In genomic region chr5:50189394-50189793, GRCm38 (mm10) we compare ENCODE assay signal across 27 mouse cellular contexts.
DNase-seq lines count a peak whose midpoint lies in the region; ATAC-seq and TF ChIP-seq lines count a peak whose summit lies in the region.
"Had no signal": no experiment of that assay in that cellular context is flagged by ENCODE, and none has a peak within 500 bp of the region (broad histone marks: within the 10 kb centered on the region; RNA-seq: fewer than 3 reads in every experiment).

No protein-coding gene starts in this region.

- peak; percentile 22 for DNase-seq in kidney, adult 9 months
- DNase-seq in kidney, adult 18-20 months, result no peak
- no peak for DNase-seq in stomach, postnatal 0 days (ENCODE audit: low spot score)
- DNase-seq in kidney, postnatal 0 days (ENCODE audit: low spot score), result no peak
- DNase-seq in T-cell, adult 2 months (ENCODE audit: low spot score), result no peak
- DNase-seq: adrenal gland, adult 2 months; cerebellum, adult 2 months; cerebellum, postnatal 25 days; gastrocnemius, postnatal 25 days; heart, adult 11 months; lung, embryonic 14.5 days; lung, postnatal 14 days; right cerebral cortex, adult 18-20 months; spleen, adult 18-20 months had no signal

- peak; percentile 56; the same call in 1 of the 2 replicates for ATAC-seq in stomach, embryonic 14.5 days (ENCODE audit: insufficient number of reproducible peaks, insufficient read depth, low FRiP score, low read depth)
- no peak for ATAC-seq in stomach, postnatal 0 days (ENCODE audit: low FRiP score, low TSS enrichment)
- peak; percentile 29; the same call in 1 of the 2 replicates for ATAC-seq in kidney, postnatal 0 days (replicated peaks; ENCODE audit: low FRiP score, low read depth)
- no peak for ATAC-seq in forebrain, embryonic 15.5 days (replicated peaks)
- ATAC-seq: activated CD4-positive, CD25-positive, alpha-beta regulatory T cell, adult 4 months; CD4-positive, CD25-positive, alpha-beta regulatory T cell, adult 4 months; forebrain, embryonic 13.5 days; hindbrain, embryonic 16.5 days had no signal

- no peak overlapping the region for H3K4me2 ChIP-seq in stomach, embryonic 14.5 days (replicated peaks; ENCODE audit: low read depth, low read length)
- no peak overlapping the region for H3K4me2 ChIP-seq in stomach, postnatal 0 days (replicated peaks; ENCODE audit: low read depth)
- H3K4me2 ChIP-seq in kidney, postnatal 0 days (ENCODE audit: low read length), result no peak overlapping the region
- no peak overlapping the region for H3K4me2 ChIP-seq in forebrain, embryonic 15.5 days (replicated peaks)
- H3K4me2 ChIP-seq: forebrain, embryonic 13.5 days; heart, embryonic 15.5 days; limb, embryonic 13.5 days; lung, embryonic 14.5 days; neural tube, embryonic 12.5 days had no signal

- H3K27ac ChIP-seq in stomach, embryonic 14.5 days (ENCODE audit: low read length), result no peak overlapping the region
- no peak overlapping the region for H3K27ac ChIP-seq in stomach, postnatal 0 days (replicated peaks)
- H3K27ac ChIP-seq in kidney, postnatal 0 days, result no peak overlapping the region
- no peak overlapping the region for H3K27ac ChIP-seq in forebrain, embryonic 15.5 days (replicated peaks)
- H3K27ac ChIP-seq: forebrain, embryonic 13.5 days; heart, embryonic 10.5 days; heart, embryonic 15.5 days; limb, embryonic 13.5 days; liver, embryonic 14.5 days; midbrain, embryonic 10.5 days; neural tube, embryonic 12.5 days had no signal

- TF ChIP-seq CTCF in stomach, postnatal 0 days (IDR thresholded peaks at IDR 0.05; ENCODE audit: low read depth), result no peak
- no peak for TF ChIP-seq CTCF in kidney, postnatal 0 days (IDR thresholded peaks at IDR 0.05; ENCODE audit: low read depth)

- no peaks in the 10 kb centered on the region for H3K27me3 ChIP-seq in stomach, embryonic 14.5 days (ENCODE audit: control insufficient read depth, insufficient read depth, low read length)
- H3K27me3 ChIP-seq in stomach, postnatal 0 days (ENCODE audit: control insufficient read depth, insufficient read depth, low read length), result no peaks in the 10 kb centered on the region
- no peaks in the 10 kb centered on the region for H3K27me3 ChIP-seq in kidney, postnatal 0 days (ENCODE audit: insufficient read depth, low read length)
- H3K27me3 ChIP-seq in forebrain, embryonic 15.5 days, result no peaks in the 10 kb centered on the region
- H3K27me3 ChIP-seq: forebrain, embryonic 13.5 days; heart, embryonic 15.5 days; limb, embryonic 13.5 days; neural tube, embryonic 12.5 days had no signal

- H3K4me3 ChIP-seq in stomach, embryonic 14.5 days (ENCODE audit: low read depth, low read length), result no peak overlapping the region
- no peak overlapping the region for H3K4me3 ChIP-seq in stomach, postnatal 0 days (ENCODE audit: low read depth, low read length)
- no peak overlapping the region for H3K4me3 ChIP-seq in kidney, postnatal 0 days (replicated peaks; ENCODE audit: low read depth, low read length)
- no peak overlapping the region for H3K4me3 ChIP-seq in forebrain, embryonic 15.5 days
- H3K4me3 ChIP-seq: forebrain, embryonic 13.5 days; heart, embryonic 10.5 days; heart, embryonic 15.5 days; limb, embryonic 13.5 days; midbrain, embryonic 10.5 days; myocyte; neural tube, embryonic 12.5 days had no signal

- no peaks in the 10 kb centered on the region for H3K4me1 ChIP-seq in stomach, embryonic 14.5 days (ENCODE audit: control insufficient read depth, insufficient read depth, low read length)
- no peaks in the 10 kb centered on the region for H3K4me1 ChIP-seq in stomach, postnatal 0 days (replicated peaks; ENCODE audit: control insufficient read depth, insufficient read depth)
- no peaks in the 10 kb centered on the region for H3K4me1 ChIP-seq in kidney, postnatal 0 days (replicated peaks; ENCODE audit: insufficient read depth, low read length)
- H3K4me1 ChIP-seq in forebrain, embryonic 15.5 days, result no peaks in the 10 kb centered on the region
- H3K4me1 ChIP-seq: forebrain, embryonic 13.5 days; heart, embryonic 10.5 days; heart, embryonic 15.5 days; limb, embryonic 13.5 days; neural tube, embryonic 12.5 days had no signal

- TF ChIP-seq EP300 in stomach, postnatal 0 days (optimal IDR thresholded peaks at IDR 0.05), result no peak

- no peak overlapping the region for H3K9ac ChIP-seq in stomach, embryonic 14.5 days (replicated peaks; ENCODE audit: low read depth, low read length)
- H3K9ac ChIP-seq in stomach, postnatal 0 days (ENCODE audit: low read length), result no peak overlapping the region
- H3K9ac ChIP-seq in kidney, postnatal 0 days (ENCODE audit: low read depth, low read length), result no peak overlapping the region
- no peak overlapping the region for H3K9ac ChIP-seq in forebrain, embryonic 15.5 days (replicated peaks)
- H3K9ac ChIP-seq: forebrain, embryonic 13.5 days; heart, embryonic 15.5 days; limb, embryonic 13.5 days; liver, embryonic 14.5 days; lung, embryonic 14.5 days; neural tube, embryonic 12.5 days had no signal

- H3K36me3 ChIP-seq in stomach, embryonic 14.5 days (ENCODE audit: control insufficient read depth, insufficient read depth, low read length), result no peaks in the 10 kb centered on the region
- no peaks in the 10 kb centered on the region for H3K36me3 ChIP-seq in stomach, postnatal 0 days (ENCODE audit: control insufficient read depth, insufficient read depth, low read length)
- H3K36me3 ChIP-seq in kidney, postnatal 0 days (ENCODE audit: insufficient read depth, low read length), result no peaks in the 10 kb centered on the region
- no peaks in the 10 kb centered on the region for H3K36me3 ChIP-seq in forebrain, embryonic 15.5 days
- H3K36me3 ChIP-seq: heart, embryonic 10.5 days; heart, embryonic 15.5 days; limb, embryonic 13.5 days; midbrain, embryonic 10.5 days; neural tube, embryonic 12.5 days had no signal

- 0 out of 2 replicates have a peak, but pooled peaks cover 3% of the 10 kb centered on the region for H3K9me3 ChIP-seq in stomach, embryonic 14.5 days (ENCODE audit: control insufficient read depth, low read depth, low read length)
- no peaks in the 10 kb centered on the region for H3K9me3 ChIP-seq in stomach, postnatal 0 days (ENCODE audit: control insufficient read depth, low read length)
- H3K9me3 ChIP-seq in kidney, postnatal 0 days (replicated peaks; ENCODE audit: low read length), result no peaks in the 10 kb centered on the region
- H3K9me3 ChIP-seq in forebrain, embryonic 15.5 days, result no peaks in the 10 kb centered on the region
- H3K9me3 ChIP-seq: forebrain, embryonic 13.5 days; heart, embryonic 15.5 days had no signal

Comparison
In these comparisons a context has a peak if more than half of its experiments do, and no peak if none do; other contexts are left out.
1. ATAC-seq: peak in stomach, embryonic 14.5 days (single experiment) and kidney, postnatal 0 days (single experiment); none in stomach, postnatal 0 days (single experiment) and forebrain, embryonic 15.5 days (single experiment).